Mouse (Mus musculus) liver, embryonic 14.5 days (tissue): Measurements from ENCODE around the gene Churc1.

ENCODE experiments used
- CTCF ChIP-seq: IDR thresholded peaks from 2 replicates; pipeline ENCODE4 v1.5.1; 2016; ENCODE audit warnings: antibody characterized with exemption, low read depth, control low read depth
- EP300 ChIP-seq: IDR thresholded peaks from 2 replicates; pipeline ENCODE4 v1.6.1; 2016; ENCODE audit warnings: antibody characterized with exemption, low read depth

DNA sequence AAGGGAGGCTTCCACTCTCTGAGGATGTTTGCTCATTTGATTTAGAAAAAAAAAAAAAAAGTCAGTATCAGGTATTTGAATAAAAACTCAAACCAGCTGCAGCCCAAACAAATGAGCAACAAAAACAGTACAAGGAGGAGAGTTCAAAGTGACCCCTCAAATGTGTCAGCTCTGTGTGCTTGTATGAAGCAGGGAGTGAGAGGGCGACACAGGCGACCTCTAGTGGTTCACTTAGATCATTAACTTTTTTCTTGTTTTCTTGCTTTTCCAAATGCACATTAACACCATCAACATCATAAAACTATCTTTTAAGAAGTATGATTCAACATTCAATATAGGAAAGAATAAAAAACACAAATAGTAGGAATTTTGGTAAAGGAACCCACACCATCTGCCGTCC, 67.4 kb downstream of the Churc1 start:
- peak; percentile 80 for TF ChIP-seq CTCF
- no peak for TF ChIP-seq EP300
